Mouse (Mus musculus): ENCODE data around the gene Kctd12. TPM values are rescaled to one million over a fixed set of nuclear protein-coding genes. Genes with fewer than 3 reads are reported as not detected.

Kctd12 gene
- total RNA-seq (2017) = 373 and 393 TPM in 2 replicates

GRCm38 (mm10) chr14:102982627-102983540, at the start of gene Kctd12:
Gene Kctd12 (minus strand): TSS chr14:102982637.
- ATAC-seq (ENCODE audit: extremely low read depth, insufficient number of reproducible peaks, low FRiP score, poor library complexity, severe bottlenecking) = peak; percentile 47

- ATAC-seq (ENCODE audit: extremely low read depth, insufficient number of reproducible peaks, low FRiP score, poor library complexity, severe bottlenecking) = peak; percentile 69
Measured at GRCm38 (mm10) chr14:103029203-103029602, 46.8 kb upstream of the Kctd12 start.

GRCm38 (mm10) chr14:103020046-103020445, 37.6 kb upstream of the Kctd12 start:
- ATAC-seq (ENCODE audit: extremely low read depth, insufficient number of reproducible peaks, low FRiP score, poor library complexity, severe bottlenecking) = no peak

- ATAC-seq (ENCODE audit: extremely low read depth, insufficient number of reproducible peaks, low FRiP score, poor library complexity, severe bottlenecking) = peak; percentile 79
Measured at GRCm38 (mm10) chr14:103017009-103017408, 34.6 kb upstream of the Kctd12 start.

- ATAC-seq (ENCODE audit: extremely low read depth, insufficient number of reproducible peaks, low FRiP score, poor library complexity, severe bottlenecking) = peak; percentile 67
Measured at GRCm38 (mm10) chr14:103012563-103013150, 30.2 kb upstream of the Kctd12 start.

- ATAC-seq (ENCODE audit: extremely low read depth, insufficient number of reproducible peaks, low FRiP score, poor library complexity, severe bottlenecking) = peak; percentile 59
Measured at GRCm38 (mm10) chr14:103011782-103012181, 29.3 kb upstream of the Kctd12 start.

GRCm38 (mm10) chr14:103007737-103008136, 25.3 kb upstream of the Kctd12 start:
- ATAC-seq (ENCODE audit: extremely low read depth, insufficient number of reproducible peaks, low FRiP score, poor library complexity, severe bottlenecking) = peak; percentile 90

- peak; percentile 91 for ATAC-seq (ENCODE audit: extremely low read depth, insufficient number of reproducible peaks, low FRiP score, poor library complexity, severe bottlenecking)
Measured at GRCm38 (mm10) chr14:102994662-102995561, 12.5 kb upstream of the Kctd12 start.

- ATAC-seq (ENCODE audit: extremely low read depth, insufficient number of reproducible peaks, low FRiP score, poor library complexity, severe bottlenecking) = no peak
Measured at GRCm38 (mm10) chr14:102990765-102991164, 8.3 kb upstream of the Kctd12 start.

GRCm38 (mm10) chr14:102989866-102990265, 7.4 kb upstream of the Kctd12 start:
- ATAC-seq (ENCODE audit: extremely low read depth, insufficient number of reproducible peaks, low FRiP score, poor library complexity, severe bottlenecking) = no peak

GRCm38 (mm10) chr14:102989254-102989653, 6.8 kb upstream of the Kctd12 start:
- ATAC-seq (ENCODE audit: extremely low read depth, insufficient number of reproducible peaks, low FRiP score, poor library complexity, severe bottlenecking) = no peak

GRCm38 (mm10) chr14:102987626-102988025, 5.2 kb upstream of the Kctd12 start:
- ATAC-seq (ENCODE audit: extremely low read depth, insufficient number of reproducible peaks, low FRiP score, poor library complexity, severe bottlenecking) = no peak

GRCm38 (mm10) chr14:102983686-102984085, 1.2 kb upstream of the Kctd12 start:
- no peak for ATAC-seq (ENCODE audit: extremely low read depth, insufficient number of reproducible peaks, low FRiP score, poor library complexity, severe bottlenecking)

GRCm38 (mm10) chr14:102982016-102982626, 316 bp downstream of the Kctd12 start:
- peak; percentile 60 for ATAC-seq (ENCODE audit: extremely low read depth, insufficient number of reproducible peaks, low FRiP score, poor library complexity, severe bottlenecking)

- peak; percentile 17 for ATAC-seq (ENCODE audit: extremely low read depth, insufficient number of reproducible peaks, low FRiP score, poor library complexity, severe bottlenecking)
Measured at GRCm38 (mm10) chr14:102981441-102982015, 909 bp downstream of the Kctd12 start.

GRCm38 (mm10) chr14:102980986-102981385, 1.5 kb downstream of the Kctd12 start:
- no peak for ATAC-seq (ENCODE audit: extremely low read depth, insufficient number of reproducible peaks, low FRiP score, poor library complexity, severe bottlenecking)

GRCm38 (mm10) chr14:102980481-102980880, 2.0 kb downstream of the Kctd12 start:
- ATAC-seq (ENCODE audit: extremely low read depth, insufficient number of reproducible peaks, low FRiP score, poor library complexity, severe bottlenecking) = no peak

GRCm38 (mm10) chr14:102979831-102980230, 2.6 kb downstream of the Kctd12 start:
- peak; percentile 10; the same call in 1 of the 2 replicates for ATAC-seq (ENCODE audit: extremely low read depth, insufficient number of reproducible peaks, low FRiP score, poor library complexity, severe bottlenecking)
